Mouse (Mus musculus) small intestine, adult 10 weeks (tissue): ENCODE data around the gene Zfp853. TPM values are rescaled to one million over a fixed set of nuclear protein-coding genes. Genes with fewer than 3 reads are reported as not detected.

Experiments used
- polyA plus RNA-seq: library from polyadenylated mRNA; stranded (reverse); fragments of 350-450 nt; fragmentation: Illumina TruSeq; extraction: RNeasy Lipid Tissue Mini Kit (QIAGEN cat#74804); gene quantifications from one replicate; pipeline ENCODE4 v1.2.3, GENCODE M21; 2014; ENCODE audit warnings: low replicate concordance

Gene Zfp853
- polyA plus RNA-seq = not detected

DNA sequence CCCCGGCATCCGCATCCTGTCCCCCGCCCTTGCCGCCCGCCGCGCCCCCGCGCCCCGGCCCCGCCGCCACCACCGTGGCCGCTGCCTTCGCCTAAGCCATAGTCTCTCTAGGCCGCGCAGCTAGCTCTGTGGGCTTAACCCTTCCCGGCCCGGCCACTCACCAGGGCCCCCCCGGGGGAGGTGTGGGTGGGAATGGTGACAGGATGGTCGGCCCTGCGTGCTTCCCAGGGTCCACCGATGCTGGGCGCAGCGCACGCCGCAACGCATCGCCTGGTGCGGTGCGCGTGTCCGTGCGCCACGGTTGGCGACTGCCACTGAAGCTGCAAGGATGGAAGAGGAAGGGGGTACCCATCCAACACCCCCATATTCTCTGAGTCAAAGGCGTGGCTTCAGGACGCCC is at the start of gene Zfp853:
Zfp853 (minus strand) TSS at position 220 of the 400 bp plus-strand sequence.

DNA sequence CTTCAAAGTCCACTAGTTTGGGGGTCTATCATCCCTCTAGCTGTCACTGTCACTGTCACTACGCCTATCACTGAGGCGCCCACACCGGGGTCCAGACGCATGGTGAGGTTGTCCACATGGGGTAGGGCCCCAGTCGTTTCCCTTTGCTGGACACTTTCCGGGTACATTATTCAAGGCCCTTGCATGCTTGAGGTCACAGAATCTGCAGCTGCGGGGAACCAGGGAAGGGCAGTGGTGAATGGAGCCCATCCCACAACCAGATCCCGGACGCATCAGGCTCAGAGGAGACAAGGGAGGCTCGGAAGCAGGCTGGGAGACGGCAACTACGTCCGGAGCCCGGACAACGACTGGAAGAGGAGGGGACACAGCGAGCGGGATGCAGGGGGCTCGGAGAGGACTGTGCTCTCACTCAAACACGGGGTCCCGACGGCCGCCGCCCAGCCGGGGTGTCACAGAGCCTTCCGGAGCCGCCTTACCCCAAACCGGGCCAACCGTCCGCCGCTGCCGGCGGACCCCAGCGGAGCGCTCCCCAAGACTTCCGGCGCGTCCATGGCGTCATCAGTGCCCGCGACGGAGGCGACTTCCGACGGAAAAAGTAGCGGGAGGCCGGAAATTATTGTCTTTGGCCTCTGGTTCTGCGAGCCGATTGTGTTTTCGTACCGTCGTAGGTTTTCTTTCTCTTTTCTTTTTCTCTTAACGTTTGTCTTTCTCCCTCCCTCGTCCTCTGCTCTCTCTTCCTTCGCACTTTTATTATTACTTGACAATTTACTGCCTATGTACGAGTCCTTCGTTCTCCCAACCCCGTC is 35.5 kb upstream of the Zfp853 start, which contains the start of gene Zdhhc4:
Zdhhc4 (minus strand) TSS at position 567 of the 806 bp plus-strand sequence.

DNA sequence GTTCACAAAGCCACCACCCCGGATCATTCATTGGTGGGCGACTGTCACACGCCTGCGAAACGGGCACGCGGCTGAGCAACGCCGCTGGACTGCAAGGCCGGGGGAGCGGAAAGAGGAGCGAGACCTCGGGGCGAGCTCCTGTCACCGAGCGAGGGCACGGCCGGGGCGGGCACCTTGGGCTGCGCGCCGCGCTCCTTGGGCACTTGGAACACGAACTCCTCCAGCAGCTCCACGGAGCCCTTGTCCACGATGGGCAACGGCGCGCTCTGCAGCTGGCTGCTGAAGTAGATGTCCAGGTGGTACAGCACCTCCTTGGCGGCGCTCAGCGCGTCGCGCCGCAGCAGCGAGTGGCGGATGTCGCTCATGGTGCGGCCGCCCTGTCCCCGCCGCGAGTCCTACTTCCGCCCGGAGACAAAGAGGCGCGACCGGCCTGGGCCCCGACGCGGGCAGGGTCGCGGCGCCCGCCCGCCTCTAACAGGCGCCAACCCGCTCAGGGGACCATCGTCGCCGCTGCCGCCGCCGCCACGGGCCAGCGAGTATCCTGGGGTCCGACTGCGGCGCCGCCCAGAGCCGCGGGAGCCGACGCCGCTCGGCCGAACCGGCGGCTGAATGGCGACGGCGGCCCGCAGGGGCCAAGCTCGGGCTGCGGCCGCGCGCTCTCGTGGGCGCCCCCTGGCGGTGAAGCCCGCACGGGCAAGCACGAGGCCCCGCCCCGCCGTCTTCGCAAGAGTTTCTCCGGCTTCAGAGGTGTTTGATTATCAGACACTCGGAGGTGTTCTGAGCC is 21.5 kb upstream of the Zfp853 start, which contains the start of gene E130309D02Rik:
E130309D02Rik (minus strand) TSS at position 631 of the 784 bp plus-strand sequence.

DNA sequence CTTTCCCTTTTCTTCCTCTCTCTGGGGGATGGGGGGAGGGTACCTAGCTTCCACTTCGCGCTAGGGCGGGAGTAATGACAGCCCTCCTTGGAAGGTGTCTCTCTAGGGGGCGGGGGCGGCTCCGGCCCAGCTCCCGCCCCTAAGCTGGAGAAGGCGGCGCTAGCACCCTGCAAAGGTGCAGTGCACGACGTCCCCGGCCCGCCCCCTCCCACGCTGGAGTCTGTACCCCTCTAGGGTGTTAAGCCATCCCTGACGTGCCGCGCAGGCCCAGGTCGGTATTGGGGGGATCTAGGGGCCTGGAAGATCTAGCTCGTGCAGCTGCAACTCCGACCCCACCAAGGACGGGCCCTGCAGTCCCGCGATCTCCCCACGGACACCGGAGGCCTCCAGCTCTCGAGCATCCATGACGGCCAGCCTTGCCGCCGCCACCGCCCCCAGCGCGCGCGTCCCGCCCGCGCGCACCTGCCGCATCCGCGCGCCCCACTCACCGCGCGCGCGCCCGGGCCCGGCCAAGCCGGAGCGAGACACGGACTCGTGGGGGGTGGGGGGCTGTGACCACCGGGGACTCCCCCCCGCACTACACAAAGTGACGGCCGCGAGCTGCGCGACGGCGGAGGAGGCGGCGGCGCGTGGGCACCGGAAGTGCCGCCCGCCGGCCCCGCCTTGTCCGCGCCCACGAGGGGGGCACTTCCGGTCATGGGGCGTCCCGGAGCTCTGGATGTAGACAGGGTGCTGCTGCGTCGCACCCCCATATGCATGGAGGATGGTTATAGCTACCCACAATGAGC is 23.9 kb downstream of the Zfp853 start, which contains the start of gene Zfp316:
Zfp316 (minus strand) TSS at position 660 of the 788 bp plus-strand sequence.

Other genes with a start within 250 kb of the Zfp853 start
- gene Rnf216, start 180.6 kb downstream of the Zfp853 start, polyA plus RNA-seq = 21.9 TPM
- gene Olfr718-ps1, start 146.0 kb downstream of the Zfp853 start, polyA plus RNA-seq = not detected
- 4.9 TPM for gene Rbak, start 112.8 kb downstream of the Zfp853 start, polyA plus RNA-seq
- gene Spdye4b, start 112.6 kb downstream of the Zfp853 start, polyA plus RNA-seq = not detected
- gene Spdye4a, start 66.7 kb downstream of the Zfp853 start, polyA plus RNA-seq = not detected
- gene Zfp12, start 58.5 kb downstream of the Zfp853 start, polyA plus RNA-seq = 3.0 TPM
- 0.15 TPM for gene Zfp316, start 23.6 kb downstream of the Zfp853 start, polyA plus RNA-seq
- gene E130309D02Rik, start 21.7 kb upstream of the Zfp853 start, polyA plus RNA-seq = 0.30 TPM
- 2.7 TPM for gene Zdhhc4, start 35.6 kb upstream of the Zfp853 start, polyA plus RNA-seq
- not detected for gene Grid2ip, start 63.7 kb upstream of the Zfp853 start, polyA plus RNA-seq
- gene Kdelr2, start 110.2 kb upstream of the Zfp853 start, polyA plus RNA-seq = 173 TPM
- 1.2 TPM for gene Daglb, start 171.0 kb upstream of the Zfp853 start, polyA plus RNA-seq
- gene Rac1, start 234.4 kb upstream of the Zfp853 start, polyA plus RNA-seq = 457 TPM